Mouse (Mus musculus) gastrocnemius, postnatal 10 days (tissue): ENCODE data around the gene Wdr44. TPM values are rescaled to one million over a fixed set of nuclear protein-coding genes. Genes with fewer than 3 reads are reported as not detected.
"Not testable (repeated sequence)": the region's sequence is repeated elsewhere in the genome, so short reads cannot be mapped to it uniquely, and the experiment has no call there.

Experiments used
- DNase-seq: peaks from one replicate; pipeline ENCODE4 v3.0.0; 2021; ENCODE audit warnings: mixed read lengths
- long read RNA-seq, 2 experiments: library from polyadenylated mRNA; stranded (forward); transcript quantifications; one replicate each; pipeline ENCODE4 v2.0.0; 2021
- total RNA-seq, 2 experiments: library from RNA; stranded (reverse); gene quantifications; 2 replicates each; pipeline ENCODE4 v1.2.3; 2021

Wdr44 gene
- 10 to 100 TPM; 10.1 to 13.3 TPM for total RNA-seq
- long read RNA-seq, experiment 1, full-length matches to known transcripts, result 13 of 18 reads
- long read RNA-seq, experiment 1, partial matches to known transcripts, result 4 of 18 reads
- long read RNA-seq, experiment 1, other reads (novel, unspliced or antisense), result 1 of 18 reads
- long read RNA-seq, experiment 2, full-length matches to known transcripts, result 10 of 17 reads
- long read RNA-seq, experiment 2, partial matches to known transcripts, result 5 of 17 reads
- long read RNA-seq, experiment 2, other reads (novel, unspliced or antisense), result 2 of 17 reads

DNA sequence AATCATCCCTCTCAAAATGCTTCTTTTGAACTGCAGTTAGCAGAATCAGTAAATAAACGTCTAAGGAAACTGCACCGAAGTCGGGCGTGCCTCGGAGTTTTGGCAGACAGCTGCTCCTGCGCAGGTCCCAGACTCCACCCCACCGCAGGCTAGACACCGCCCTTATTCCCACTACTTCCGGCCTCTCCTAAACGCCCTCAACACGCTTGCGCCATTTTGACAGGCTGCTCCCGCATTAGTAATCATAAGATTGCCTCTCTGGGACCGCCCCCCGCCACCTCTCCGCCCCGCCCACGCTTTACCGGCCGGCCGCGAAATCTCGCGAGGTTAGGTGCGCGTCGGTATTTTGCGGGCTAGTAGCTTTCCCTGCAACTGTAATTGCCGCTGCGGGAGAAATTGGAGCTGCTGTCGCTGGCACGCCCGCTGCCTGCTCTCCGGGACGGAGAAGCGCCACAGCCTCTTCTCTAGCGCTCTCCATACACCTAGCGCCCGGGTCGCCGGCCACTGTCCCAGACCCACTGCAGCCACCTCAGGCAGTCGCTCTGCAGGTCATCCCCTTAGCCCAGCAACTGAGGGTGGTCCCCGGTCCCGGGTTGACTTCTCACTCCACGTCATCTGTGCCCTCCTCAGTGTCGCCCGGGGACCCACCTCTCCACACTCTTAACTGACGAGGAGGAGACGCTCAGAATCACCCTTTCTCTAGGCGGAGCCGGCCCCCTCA, at the start of gene Wdr44:
TSS of gene Wdr44 (plus strand) at position 330 of the 721 bp plus-strand sequence.
- DNase-seq, result peak; percentile 91

DNA sequence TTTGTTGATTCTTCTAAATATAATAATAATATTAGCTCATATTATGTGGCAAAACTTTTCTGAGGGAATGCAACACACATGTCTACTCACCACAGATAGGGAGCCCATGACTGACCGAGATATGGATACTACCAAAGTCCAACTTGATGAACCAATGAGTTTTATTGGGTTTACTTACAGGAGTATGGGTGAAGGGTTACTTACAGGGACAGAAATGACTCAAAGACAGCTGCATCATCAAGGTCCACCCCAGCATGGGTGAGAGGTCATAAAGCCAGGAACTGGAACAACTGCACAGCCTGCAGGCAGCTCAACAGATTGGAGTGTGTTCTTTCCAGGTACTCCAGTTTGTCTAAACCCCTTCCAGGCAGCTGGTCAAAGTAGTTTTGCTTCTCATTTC, 44.5 kb upstream of the Wdr44 start:
- DNase-seq, result no peak

- DNase-seq, result no peak
Measured at GRCm38 (mm10) chrX:23662216-23662615, 30.6 kb upstream of the Wdr44 start.

DNA sequence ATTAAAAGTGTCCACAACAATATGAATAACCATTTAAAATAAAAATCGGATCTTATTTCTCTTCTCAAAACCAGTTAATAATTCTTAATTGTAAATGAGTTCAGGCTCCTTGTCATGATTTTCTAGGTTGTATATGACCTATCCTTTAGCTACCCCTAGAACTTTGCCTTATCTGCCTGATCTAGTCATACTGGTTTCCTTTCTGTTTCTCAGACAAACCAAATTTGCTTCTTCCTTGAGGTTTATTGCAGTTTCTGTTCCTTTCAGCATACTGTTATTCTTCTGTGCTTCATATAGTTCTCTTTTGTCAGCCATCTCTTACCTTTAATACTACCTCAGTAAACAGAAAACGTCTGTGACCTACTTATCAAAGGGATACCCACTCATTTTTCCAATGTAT, 19.7 kb upstream of the Wdr44 start:
- no peak for DNase-seq

DNA sequence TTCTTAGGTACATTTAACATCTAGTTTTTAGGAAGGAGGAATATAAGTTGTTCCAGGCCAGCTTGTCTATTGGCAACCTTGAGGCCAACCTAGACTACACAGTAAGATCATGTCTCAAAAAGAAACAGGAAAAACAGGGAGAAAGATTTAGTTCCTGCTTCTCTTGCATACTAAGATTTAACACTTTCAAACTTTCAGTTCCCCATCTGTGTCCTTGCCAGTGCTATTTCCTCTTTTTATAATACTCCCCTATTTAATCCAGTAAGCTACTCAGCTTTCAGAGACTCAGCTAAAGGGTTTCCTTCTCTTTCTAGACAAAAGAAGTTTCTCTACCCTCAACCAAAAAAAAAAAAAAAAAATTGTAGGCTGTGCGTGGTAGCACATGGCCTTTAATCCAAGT, 17.4 kb upstream of the Wdr44 start:
- no peak for DNase-seq

GRCm38 (mm10) chrX:23676583-23676982, 16.3 kb upstream of the Wdr44 start:
- DNase-seq, result no peak

GRCm38 (mm10) chrX:23677511-23677910, 15.3 kb upstream of the Wdr44 start:
- no peak for DNase-seq

- no peak for DNase-seq
Measured at GRCm38 (mm10) chrX:23692336-23692721, 522 bp upstream of the Wdr44 start.

- DNase-seq, result no peak
Measured at GRCm38 (mm10) chrX:23693443-23694400, 871 bp downstream of the Wdr44 start.

- DNase-seq, result no peak
Measured at GRCm38 (mm10) chrX:23694588-23694987, 1.7 kb downstream of the Wdr44 start.

- no peak for DNase-seq
Measured at GRCm38 (mm10) chrX:23695109-23695508, 2.3 kb downstream of the Wdr44 start.

GRCm38 (mm10) chrX:23697346-23697745, 4.5 kb downstream of the Wdr44 start:
- DNase-seq, result no peak

DNA sequence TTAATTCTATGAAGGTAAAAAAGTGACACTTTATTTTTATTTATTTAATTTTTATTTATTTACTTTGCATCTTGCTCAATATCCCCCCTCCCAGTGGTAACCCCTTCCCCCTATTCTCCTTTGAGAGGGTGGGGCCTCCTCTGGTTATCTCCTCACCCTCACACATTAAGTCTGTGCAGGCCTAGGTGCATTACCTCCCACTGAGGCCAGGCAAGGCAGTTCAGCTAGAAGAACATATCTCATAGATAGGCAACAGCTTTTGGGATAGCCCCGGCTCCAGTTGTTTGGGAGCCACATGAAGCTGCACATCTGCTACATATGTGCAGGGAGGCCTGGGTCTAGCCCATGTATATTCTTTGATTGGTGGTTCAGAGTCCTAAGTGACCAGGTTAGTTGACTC, 6.2 kb downstream of the Wdr44 start:
- DNase-seq, result no peak

GRCm38 (mm10) chrX:23717247-23717646, 24.4 kb downstream of the Wdr44 start:
- no peak for DNase-seq

GRCm38 (mm10) chrX:23727463-23727862, 34.6 kb downstream of the Wdr44 start:
- DNase-seq, result no peak

GRCm38 (mm10) chrX:23754671-23755070, 61.8 kb downstream of the Wdr44 start:
- no peak for DNase-seq

DNA sequence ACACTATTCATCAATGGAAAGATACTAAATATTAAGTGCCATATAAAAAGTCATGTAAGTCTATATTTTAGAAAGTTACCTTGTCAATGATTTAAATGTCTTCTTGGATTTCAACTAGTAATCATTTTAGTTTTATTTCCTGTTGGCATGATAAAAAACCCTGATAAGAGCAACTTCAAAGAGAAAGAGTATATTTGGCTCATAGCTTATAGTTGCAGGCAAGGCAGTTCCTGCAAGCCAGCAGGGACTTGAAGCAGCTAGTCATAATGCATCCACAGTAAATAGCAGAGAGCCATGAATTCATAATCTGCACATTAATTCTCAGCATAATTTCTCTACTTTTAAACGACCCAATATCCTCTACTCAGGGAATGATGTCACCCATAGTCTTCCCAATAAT, 75.0 kb downstream of the Wdr44 start:
- DNase-seq, result no peak

- no peak for DNase-seq
Measured at GRCm38 (mm10) chrX:23807125-23807524, 114.3 kb downstream of the Wdr44 start.

DNA sequence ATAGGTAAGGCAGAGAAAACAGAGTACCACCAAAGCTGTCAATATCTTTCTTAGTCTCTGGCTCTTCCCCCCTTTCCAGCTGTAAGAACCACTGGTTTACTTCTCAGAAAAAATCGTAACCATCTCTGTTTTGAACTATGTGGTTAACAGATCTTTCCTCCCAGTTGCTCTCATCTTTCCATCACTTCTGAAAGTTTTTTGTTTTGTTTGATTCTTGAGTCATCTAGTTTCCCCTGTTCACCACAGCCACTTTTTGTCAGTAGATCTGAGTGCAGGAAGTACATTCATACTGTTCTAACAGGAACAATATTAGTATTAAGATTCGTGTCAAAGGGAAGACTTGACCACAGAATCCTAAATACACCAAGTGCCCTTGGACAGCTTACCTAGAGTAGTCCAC, 117.5 kb downstream of the Wdr44 start:
- no peak for DNase-seq

DNA sequence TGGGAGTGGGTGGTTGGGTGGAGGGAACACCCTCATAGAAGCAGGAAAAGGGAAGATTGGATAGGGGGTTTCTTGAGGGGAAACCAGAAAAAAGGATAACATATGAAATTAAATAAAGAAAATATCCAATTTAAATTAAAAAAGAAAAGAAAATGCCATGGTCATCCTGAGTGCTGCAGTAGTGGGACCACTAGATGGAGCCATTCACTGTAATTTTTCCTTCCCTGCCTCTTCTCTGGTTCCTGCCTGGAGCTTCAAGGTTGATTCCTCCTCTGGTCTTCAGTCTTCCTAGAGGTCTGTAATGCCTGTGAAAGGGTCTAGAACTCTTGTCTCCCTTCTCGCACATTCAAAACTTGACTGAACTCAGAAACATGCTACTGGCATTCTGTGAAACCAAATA, 120.4 kb downstream of the Wdr44 start:
- not testable (repeated sequence) for DNase-seq

GRCm38 (mm10) chrX:23822885-23823284, 130.0 kb downstream of the Wdr44 start:
- DNase-seq, result not testable (repeated sequence)

DNA sequence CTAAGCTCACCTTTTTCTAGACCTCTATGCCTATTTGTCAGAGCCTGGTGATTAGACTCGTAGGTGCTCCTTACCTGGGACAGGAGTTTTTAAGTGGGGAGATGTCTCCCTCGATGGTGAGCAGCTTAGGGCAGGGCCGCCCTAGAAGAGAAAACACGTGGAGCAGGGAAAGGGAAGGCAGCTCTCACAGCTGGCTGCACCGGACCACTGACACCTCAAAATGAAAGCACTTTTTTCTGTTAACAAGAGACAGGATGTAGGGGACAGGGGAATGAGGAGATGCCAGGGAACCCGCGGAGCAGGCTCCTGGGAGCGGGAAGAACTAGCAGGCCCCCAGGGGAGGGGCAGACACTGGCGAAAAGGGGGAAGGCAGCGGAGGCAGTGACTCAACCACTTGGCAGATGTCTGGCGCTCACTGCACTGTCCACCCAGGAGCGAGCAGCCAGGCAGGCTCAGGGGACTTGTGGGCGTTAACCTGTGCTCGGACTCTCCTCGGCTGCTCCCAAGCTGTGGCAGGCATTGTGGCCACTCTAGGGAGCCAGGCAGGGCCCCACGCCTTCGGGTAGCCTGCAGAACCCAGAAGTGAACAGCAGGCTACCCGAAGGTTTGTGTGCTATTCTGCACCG, 130.7 kb downstream of the Wdr44 start:
- peak; percentile 5 for DNase-seq
